Mouse (Mus musculus) MEL (cell line): ENCODE measurements at regions not wholly inside any gene's neighbourhood (a gene's known extent, or its start where the extent isn't known, plus 50 kb on each side); places are given as distances from the start of the nearest gene placed in this dataset.

Experiments
- DNase-seq: peaks from one replicate; pipeline ENCODE4 v3.0.0; 2011; ENCODE audit warnings: low read depth, low spot score
- H3K27ac ChIP-seq: 2 replicates; pipeline ENCODE4 v1.5.1; 2012; ENCODE audit warnings: low read depth, mild to moderate bottlenecking, control low read depth, low read length, moderate library complexity; ENCODE audit not compliant: control insufficient read depth
- H3K27me3 ChIP-seq, 2 experiments: fragments of 150-350 bp in 1 of 2; sonication (generic) in 1 of 2; 2 replicates each; pipeline ENCODE4 v1.6.1; 2012; ENCODE audit warnings: low read length in 2 of 2, mild to moderate bottlenecking in 2 of 2, improper control_type of control experiment in 1 of 2, moderate library complexity in 1 of 2; ENCODE audit not compliant: insufficient read depth in 2 of 2, control insufficient read depth in 1 of 2
- H3K36me3 ChIP-seq, 2 experiments: 2 replicates each; pipeline ENCODE4 v1.6.1; 2012 to 2014; ENCODE audit warnings: low read length in 2 of 2, improper control_type of control experiment in 1 of 2, inconsistent platforms in 1 of 2, mild to moderate bottlenecking in 1 of 2; ENCODE audit not compliant: insufficient read depth in 2 of 2, control insufficient read depth in 1 of 2
- H3K4me1 ChIP-seq, 2 experiments: fragments of 150-350 bp in 1 of 2; sonication (generic) in 1 of 2; 2 replicates each; pipeline ENCODE4 v1.6.1; 2012; ENCODE audit warnings: low read length in 2 of 2, improper control_type of control experiment in 1 of 2, mild to moderate bottlenecking in 1 of 2; ENCODE audit not compliant: insufficient read depth in 2 of 2, control insufficient read depth in 1 of 2
- H3K4me3 ChIP-seq, 2 experiments: fragments of 150-350 bp in 1 of 2; sonication (generic) in 1 of 2; 2 replicates each; pipeline ENCODE4 v1.5.1; 2012; ENCODE audit warnings: low read depth in 2 of 2, low read length in 2 of 2, mild to moderate bottlenecking in 2 of 2, moderate library complexity in 2 of 2, control low read depth in 1 of 2, improper control_type of control experiment in 1 of 2; ENCODE audit not compliant: control insufficient read depth in 1 of 2, insufficient read depth in 1 of 2
- H3K79me2 ChIP-seq: 2 replicates; pipeline ENCODE4 v1.6.1; 2012; ENCODE audit warnings: mild to moderate bottlenecking, low read length, moderate library complexity; ENCODE audit not compliant: control insufficient read depth, poor library complexity, insufficient read depth
- H3K9ac ChIP-seq: 2 replicates; pipeline ENCODE4 v1.6.1; 2012; ENCODE audit warnings: low read depth, mild to moderate bottlenecking, control low read depth, low read length, moderate library complexity; ENCODE audit not compliant: control insufficient read depth, poor library complexity, severe bottlenecking
- H3K9me3 ChIP-seq: fragments of 150-350 bp; sonication (generic); replicated peaks from 2 replicates; pipeline ENCODE4 v1.6.1; 2012; ENCODE audit warnings: mild to moderate bottlenecking, low read length, improper control_type of control experiment, moderate library complexity; ENCODE audit not compliant: insufficient read depth
- BHLHE40 ChIP-seq: IDR thresholded peaks from 2 replicates; pipeline ENCODE4 v1.6.1; 2012; ENCODE audit warnings: low read depth, mild to moderate bottlenecking, inconsistent platforms, low read length, improper control_type of control experiment, borderline replicate concordance
- CHD1 ChIP-seq: IDR thresholded peaks from 2 replicates; pipeline ENCODE4 v1.6.1; 2012; ENCODE audit warnings: low read depth, mild to moderate bottlenecking, inconsistent platforms, low read length, improper control_type of control experiment
- CHD2 ChIP-seq: IDR thresholded peaks from 2 replicates; pipeline ENCODE4 v1.6.1; 2011; ENCODE audit warnings: low read length, improper control_type of control experiment
- E2F4 ChIP-seq: IDR thresholded peaks from 2 replicates; pipeline ENCODE4 v1.6.1; 2011; ENCODE audit warnings: low read depth, low read length, improper control_type of control experiment, borderline replicate concordance
- ELF1 ChIP-seq: IDR thresholded peaks from 2 replicates; pipeline ENCODE4 v1.6.1; 2014; ENCODE audit warnings: low read depth, mild to moderate bottlenecking, inconsistent platforms, low read length, improper control_type of control experiment, moderate library complexity
- ETS1 ChIP-seq: IDR thresholded peaks from 2 replicates; pipeline ENCODE4 v1.6.1; 2012; ENCODE audit warnings: low read depth, mild to moderate bottlenecking, inconsistent platforms, low read length, improper control_type of control experiment, moderate library complexity
- GABPA ChIP-seq: IDR thresholded peaks from 2 replicates; pipeline ENCODE4 v1.6.1; 2012; ENCODE audit warnings: low read depth, mild to moderate bottlenecking, inconsistent platforms, low read length, improper control_type of control experiment, moderate library complexity
- MAFK ChIP-seq: IDR thresholded peaks from 2 replicates; pipeline ENCODE4 v1.6.1; 2011; ENCODE audit warnings: low read depth, mild to moderate bottlenecking, low read length, improper control_type of control experiment, borderline replicate concordance
- MAX ChIP-seq: IDR thresholded peaks from 2 replicates; pipeline ENCODE4 v1.6.1; 2011; ENCODE audit warnings: low read length, improper control_type of control experiment
- MXI1 ChIP-seq: IDR thresholded peaks from 2 replicates; pipeline ENCODE4 v1.6.1; 2011; ENCODE audit warnings: mild to moderate bottlenecking, low read depth, low read length, improper control_type of control experiment
- MYB ChIP-seq: IDR thresholded peaks from 2 replicates; pipeline ENCODE4 v1.6.1; 2011; ENCODE audit warnings: mild to moderate bottlenecking, low read depth, low read length, improper control_type of control experiment
- NELFE ChIP-seq: IDR thresholded peaks from 2 replicates; pipeline ENCODE4 v1.6.1; 2011; ENCODE audit warnings: low read depth, low read length, improper control_type of control experiment
- NRF1 ChIP-seq: IDR thresholded peaks from 2 replicates; pipeline ENCODE4 v1.6.1; 2014; ENCODE audit warnings: low read depth, mild to moderate bottlenecking, inconsistent platforms, low read length, improper control_type of control experiment, moderate library complexity; ENCODE audit not compliant: poor library complexity, insufficient read depth, severe bottlenecking
- POLR2AphosphoS2 ChIP-seq: IDR thresholded peaks from 2 replicates; pipeline ENCODE4 v1.6.1; 2011; ENCODE audit warnings: low read length, improper control_type of control experiment
- RAD21 ChIP-seq: IDR thresholded peaks from 2 replicates; pipeline ENCODE4 v1.6.1; 2011; ENCODE audit warnings: mild to moderate bottlenecking, low read depth, low read length, improper control_type of control experiment
- RCOR1 ChIP-seq: IDR thresholded peaks from 2 replicates; pipeline ENCODE4 v1.6.1; 2012; ENCODE audit warnings: low read depth, mild to moderate bottlenecking, inconsistent platforms, low read length, improper control_type of control experiment
- SIN3A ChIP-seq: IDR thresholded peaks from 2 replicates; pipeline ENCODE4 v1.6.1; 2012; ENCODE audit warnings: low read length, improper control_type of control experiment, inconsistent platforms
- SMC3 ChIP-seq: IDR thresholded peaks from 2 replicates; pipeline ENCODE4 v1.6.1; 2011; ENCODE audit warnings: low read depth, low read length, improper control_type of control experiment
- TAL1 ChIP-seq: IDR thresholded peaks from 2 replicates; pipeline ENCODE4 v1.6.1; 2012; ENCODE audit warnings: mild to moderate bottlenecking, inconsistent platforms, low read length, moderate library complexity, mixed read lengths
- TBP ChIP-seq: IDR thresholded peaks from 2 replicates; pipeline ENCODE4 v1.8.0; 2011; ENCODE audit warnings: low read depth, low read length, improper control_type of control experiment
- UBTF ChIP-seq: IDR thresholded peaks from 2 replicates; pipeline ENCODE4 v1.6.1; 2012; ENCODE audit warnings: low read depth, mild to moderate bottlenecking, inconsistent platforms, low read length, improper control_type of control experiment, moderate library complexity, borderline replicate concordance; ENCODE audit not compliant: insufficient read depth
- USF1 ChIP-seq: IDR thresholded peaks from 2 replicates; pipeline ENCODE4 v1.6.1; 2014; ENCODE audit warnings: low read depth, mild to moderate bottlenecking, inconsistent platforms, low read length, improper control_type of control experiment, moderate library complexity
- ZC3H11A ChIP-seq: IDR thresholded peaks from 2 replicates; pipeline ENCODE4 v1.6.1; 2012; ENCODE audit warnings: low read depth, mild to moderate bottlenecking, inconsistent platforms, low read length, improper control_type of control experiment
- ZKSCAN1 ChIP-seq: IDR thresholded peaks from 2 replicates; pipeline ENCODE4 v1.6.1; 2012; ENCODE audit warnings: low read depth, mild to moderate bottlenecking, inconsistent platforms, low read length, improper control_type of control experiment, moderate library complexity
- ZNF384 ChIP-seq: IDR thresholded peaks from 2 replicates; pipeline ENCODE4 v1.6.1; 2012; ENCODE audit warnings: low read depth, mild to moderate bottlenecking, inconsistent platforms, low read length, improper control_type of control experiment

DNA sequence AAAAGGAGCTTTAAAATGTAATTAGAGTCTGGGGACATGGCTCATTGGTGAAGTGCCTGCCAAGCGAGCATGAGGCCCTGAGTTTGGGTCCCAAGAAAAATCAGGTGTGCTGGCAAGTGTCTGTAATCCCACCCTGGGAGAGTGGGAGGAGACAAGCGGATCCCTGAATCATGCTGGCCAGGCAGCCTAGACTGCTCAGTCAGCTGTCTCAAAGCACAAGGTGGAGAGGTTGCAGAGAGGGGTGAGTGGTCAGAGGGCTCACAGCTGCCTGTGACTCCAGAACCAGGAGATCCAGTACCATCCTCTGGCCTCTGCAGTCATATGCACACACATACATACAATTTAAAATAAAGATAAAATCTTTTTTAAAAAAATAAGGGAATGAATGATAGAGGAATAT, 97.7 kb downstream of the Nptx2 start:
- H3K4me3 ChIP-seq: no peak overlapping the region
- no peak overlapping the region for H3K27ac ChIP-seq
- no peak overlapping the region for H3K9ac ChIP-seq
- TF ChIP-seq SMC3: no peak
- no peak for TF ChIP-seq NELFE
- TF ChIP-seq UBTF: no peak
- no peak for TF ChIP-seq MYB
- no peak for TF ChIP-seq RAD21
- TF ChIP-seq CHD1: no peak
- no peak for TF ChIP-seq ETS1
- TF ChIP-seq TAL1: no peak
- no peak for TF ChIP-seq RCOR1
- no peak for TF ChIP-seq GABPA
- TF ChIP-seq SIN3A: no peak
- no peak for TF ChIP-seq TBP
- TF ChIP-seq MAFK: no peak
- TF ChIP-seq CHD2: no peak
- TF ChIP-seq MXI1: no peak
- TF ChIP-seq ZKSCAN1: no peak
- TF ChIP-seq USF1: no peak
- no peak for TF ChIP-seq MAX
- TF ChIP-seq ZC3H11A: no peak
- no peaks in the 10 kb centered on the region for H3K9me3 ChIP-seq
- DNase-seq: no peak
- H3K36me3 ChIP-seq: no peaks in the 10 kb centered on the region
- no peaks in the 10 kb centered on the region for H3K27me3 ChIP-seq
- H3K4me1 ChIP-seq: no peaks in the 10 kb centered on the region
- no peaks in the 10 kb centered on the region for H3K79me2 ChIP-seq

DNA sequence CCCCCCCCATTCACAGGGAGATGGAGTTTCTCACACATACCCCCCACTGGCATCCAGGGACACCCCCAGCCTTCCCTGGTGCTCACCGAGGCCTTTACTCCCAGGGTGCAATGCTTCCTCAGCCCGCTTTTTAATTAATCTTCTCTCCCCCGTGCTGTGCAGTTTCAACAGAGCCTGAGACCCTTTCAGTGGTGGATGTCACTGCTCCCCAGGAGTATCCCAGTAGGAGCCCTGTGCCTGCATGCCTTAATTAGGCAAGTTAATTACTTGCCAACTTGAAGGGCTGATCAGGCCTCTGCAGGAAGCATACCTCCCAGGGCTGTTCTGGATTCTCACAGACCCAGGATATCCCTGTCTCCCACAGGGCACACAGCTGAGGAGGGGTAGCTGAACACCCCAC, 99.7 kb downstream of the Nptx2 start:
- Histone ChIP-seq H3K36me3 (no peaks in the 10 kb centered on the region), H3K9me3 (no peaks in the 10 kb centered on the region), H3K27me3 (no peaks in the 10 kb centered on the region), H3K79me2 (no peaks in the 10 kb centered on the region), H3K9ac (no peak overlapping the region), H3K4me1 (no peaks in the 10 kb centered on the region), H3K27ac (no peak overlapping the region), H3K4me3 (no peak overlapping the region)
- no peak for TF ChIP-seq NELFE
- no peak for TF ChIP-seq ZKSCAN1
- TF ChIP-seq ELF1: no peak
- no peak for TF ChIP-seq RAD21
- TF ChIP-seq E2F4: no peak
- no peak for TF ChIP-seq POLR2AphosphoS2
- TF ChIP-seq CHD2: no peak
- TF ChIP-seq ZNF384: no peak
- TF ChIP-seq NRF1: no peak
- TF ChIP-seq SMC3: no peak
- TF ChIP-seq MXI1: no peak
- no peak for TF ChIP-seq ZC3H11A
- TF ChIP-seq USF1: no peak
- no peak for TF ChIP-seq MAX
- TF ChIP-seq UBTF: no peak
- TF ChIP-seq BHLHE40: no peak
- DNase-seq: no peak
